Mouse (Mus musculus): ENCODE data around the gene Nipal4. TPM values are rescaled to one million over a fixed set of nuclear protein-coding genes. Genes with fewer than 3 reads are reported as not detected.

Gene Nipal4
- 0.96 and 1.6 TPM in 2 replicates for polyA plus RNA-seq (2014; fragmentation: Nextera tagmentation; extraction: Ambion mirVana)

- DNase-seq (ENCODE audit: low spot score) (peak; percentile 24), ATAC-seq (ENCODE audit: low FRiP score) (0 out of 2 replicates have a peak, but pooled peaks have one; percentile 43)
- Histone ChIP-seq H3K4me3 (ENCODE audit: low read depth, low read length) (peak within 1 kb of the TSS; percentile 44), H3K9ac (ENCODE audit: low read depth, low read length) (peak within 1 kb of the TSS; percentile 50; the same call in 1 of the 2 replicates), H3K4me1 (replicated peaks; ENCODE audit: control insufficient read depth, insufficient read depth, low read length) (peaks cover 3% of the 10 kb centered on the region; the same call in 1 of the 2 replicates), H3K36me3 (ENCODE audit: control insufficient read depth, insufficient read depth, low read length) (no peaks in the 10 kb centered on the region), H3K27ac (ENCODE audit: low read depth, low read length) (no peak within 1 kb of the TSS), H3K27me3 (ENCODE audit: control insufficient read depth, insufficient read depth, low read length) (peaks cover 5% of the 10 kb centered on the region; the same call in 1 of the 2 replicates), H3K4me2 (replicated peaks; ENCODE audit: low read depth, low read length) (peak within 1 kb of the TSS; percentile 89), H3K9me3 (ENCODE audit: control insufficient read depth, low read length) (no peaks in the 10 kb centered on the region)
- 3% methylated on average over 40 of the region's 40 CpGs for WGBS
These were observed at the start of gene Nipal4 for GRCm38 (mm10) chr11:46165866-46166585. TSS of gene Nipal4 (minus strand) at chr11:46166508.

GRCm38 (mm10) chr11:46215354-46215753 lies 49.0 kb upstream of the Nipal4 start:
- Histone ChIP-seq H3K4me3 (ENCODE audit: low read depth, low read length) (no peak overlapping the region), H3K4me1 (replicated peaks; ENCODE audit: control insufficient read depth, insufficient read depth, low read length) (peaks cover 2% of the 10 kb centered on the region), H3K4me2 (replicated peaks; ENCODE audit: low read depth, low read length) (no peak overlapping the region), H3K27me3 (ENCODE audit: control insufficient read depth, insufficient read depth, low read length) (no peaks in the 10 kb centered on the region), H3K27ac (ENCODE audit: low read depth, low read length) (no peak overlapping the region), H3K9me3 (ENCODE audit: control insufficient read depth, low read length) (no peaks in the 10 kb centered on the region), H3K36me3 (ENCODE audit: control insufficient read depth, insufficient read depth, low read length) (no peaks in the 10 kb centered on the region), H3K9ac (ENCODE audit: low read depth, low read length) (no peak overlapping the region)
- 25% methylated on average over 3 of the region's 3 CpGs for WGBS
- DNase-seq (ENCODE audit: low spot score) (peak; percentile 90), ATAC-seq (ENCODE audit: low FRiP score) (peak; percentile 56)

- Histone ChIP-seq H3K9ac (ENCODE audit: low read depth, low read length) (no peak overlapping the region), H3K4me1 (replicated peaks; ENCODE audit: control insufficient read depth, insufficient read depth, low read length) (peaks cover 2% of the 10 kb centered on the region), H3K36me3 (ENCODE audit: control insufficient read depth, insufficient read depth, low read length) (no peaks in the 10 kb centered on the region), H3K4me2 (replicated peaks; ENCODE audit: low read depth, low read length) (no peak overlapping the region), H3K9me3 (ENCODE audit: control insufficient read depth, low read length) (no peaks in the 10 kb centered on the region), H3K27me3 (ENCODE audit: control insufficient read depth, insufficient read depth, low read length) (no peaks in the 10 kb centered on the region), H3K4me3 (ENCODE audit: low read depth, low read length) (no peak overlapping the region), H3K27ac (ENCODE audit: low read depth, low read length) (0 out of 2 replicates have a peak overlapping the region, but pooled peaks have one; percentile 10)
- DNase-seq (ENCODE audit: low spot score), result no peak
- no peak for ATAC-seq (ENCODE audit: low FRiP score)
- 69% methylated on average over 14 of the region's 14 CpGs for WGBS
These were observed 48.3 kb upstream of the Nipal4 start for GRCm38 (mm10) chr11:46214368-46215230.

- Histone ChIP-seq H3K36me3 (ENCODE audit: control insufficient read depth, insufficient read depth, low read length) (no peaks in the 10 kb centered on the region), H3K9ac (ENCODE audit: low read depth, low read length) (no peak overlapping the region), H3K9me3 (ENCODE audit: control insufficient read depth, low read length) (no peaks in the 10 kb centered on the region), H3K4me3 (ENCODE audit: low read depth, low read length) (no peak overlapping the region), H3K27ac (ENCODE audit: low read depth, low read length) (0 out of 2 replicates have a peak overlapping the region, but pooled peaks have one; percentile 10), H3K4me2 (replicated peaks; ENCODE audit: low read depth, low read length) (no peak overlapping the region), H3K27me3 (ENCODE audit: control insufficient read depth, insufficient read depth, low read length) (no peaks in the 10 kb centered on the region), H3K4me1 (replicated peaks; ENCODE audit: control insufficient read depth, insufficient read depth, low read length) (peaks cover 2% of the 10 kb centered on the region)
- WGBS, result 86% methylated on average over 5 of the region's 5 CpGs
- ATAC-seq (ENCODE audit: low FRiP score), result no peak
- no peak for DNase-seq (ENCODE audit: low spot score)
These were observed 47.5 kb upstream of the Nipal4 start for GRCm38 (mm10) chr11:46213844-46214243.

GRCm38 (mm10) chr11:46211858-46212257 lies 45.5 kb upstream of the Nipal4 start:
- Histone ChIP-seq H3K4me1 (replicated peaks; ENCODE audit: control insufficient read depth, insufficient read depth, low read length) (no peaks in the 10 kb centered on the region), H3K36me3 (ENCODE audit: control insufficient read depth, insufficient read depth, low read length) (no peaks in the 10 kb centered on the region), H3K9me3 (ENCODE audit: control insufficient read depth, low read length) (no peaks in the 10 kb centered on the region), H3K27me3 (ENCODE audit: control insufficient read depth, insufficient read depth, low read length) (no peaks in the 10 kb centered on the region), H3K9ac (ENCODE audit: low read depth, low read length) (no peak overlapping the region), H3K4me2 (replicated peaks; ENCODE audit: low read depth, low read length) (no peak overlapping the region), H3K27ac (ENCODE audit: low read depth, low read length) (no peak overlapping the region), H3K4me3 (ENCODE audit: low read depth, low read length) (no peak overlapping the region)
- ATAC-seq (ENCODE audit: low FRiP score) (no peak), DNase-seq (ENCODE audit: low spot score) (no peak)
- WGBS, result 14% methylated on average over 3 of the region's 3 CpGs

- Histone ChIP-seq H3K4me1 (replicated peaks; ENCODE audit: control insufficient read depth, insufficient read depth, low read length) (no peaks in the 10 kb centered on the region), H3K4me2 (replicated peaks; ENCODE audit: low read depth, low read length) (no peak overlapping the region), H3K9ac (ENCODE audit: low read depth, low read length) (no peak overlapping the region), H3K27ac (ENCODE audit: low read depth, low read length) (no peak overlapping the region), H3K27me3 (ENCODE audit: control insufficient read depth, insufficient read depth, low read length) (no peaks in the 10 kb centered on the region), H3K4me3 (ENCODE audit: low read depth, low read length) (no peak overlapping the region), H3K9me3 (ENCODE audit: control insufficient read depth, low read length) (no peaks in the 10 kb centered on the region), H3K36me3 (ENCODE audit: control insufficient read depth, insufficient read depth, low read length) (no peaks in the 10 kb centered on the region)
- ATAC-seq (ENCODE audit: low FRiP score) (peak; percentile 14; the same call in 1 of the 2 replicates), DNase-seq (ENCODE audit: low spot score) (no peak)
- 40% methylated on average over 2 of the region's 2 CpGs for WGBS
These were observed 43.6 kb upstream of the Nipal4 start for GRCm38 (mm10) chr11:46209884-46210283.

GRCm38 (mm10) chr11:46205639-46206409 lies 39.5 kb upstream of the Nipal4 start:
- DNase-seq (ENCODE audit: low spot score), result no peak
- Histone ChIP-seq H3K27ac (ENCODE audit: low read depth, low read length) (no peak overlapping the region), H3K4me3 (ENCODE audit: low read depth, low read length) (no peak overlapping the region), H3K36me3 (ENCODE audit: control insufficient read depth, insufficient read depth, low read length) (no peaks in the 10 kb centered on the region), H3K4me1 (replicated peaks; ENCODE audit: control insufficient read depth, insufficient read depth, low read length) (no peaks in the 10 kb centered on the region), H3K9me3 (ENCODE audit: control insufficient read depth, low read length) (no peaks in the 10 kb centered on the region), H3K9ac (ENCODE audit: low read depth, low read length) (no peak overlapping the region), H3K27me3 (ENCODE audit: control insufficient read depth, insufficient read depth, low read length) (no peaks in the 10 kb centered on the region), H3K4me2 (replicated peaks; ENCODE audit: low read depth, low read length) (no peak overlapping the region)
- no peak for ATAC-seq (ENCODE audit: low FRiP score)
- WGBS, result 60% methylated on average over 17 of the region's 17 CpGs

- no peak overlapping the region for H3K4me3 ChIP-seq (ENCODE audit: low read depth, low read length)
- ATAC-seq (ENCODE audit: low FRiP score) (no peak), DNase-seq (ENCODE audit: low spot score) (no peak)
- H3K27ac ChIP-seq (ENCODE audit: low read depth, low read length), result no peak overlapping the region
- no peaks in the 10 kb centered on the region for H3K4me1 ChIP-seq (replicated peaks; ENCODE audit: control insufficient read depth, insufficient read depth, low read length)
- no peaks in the 10 kb centered on the region for H3K27me3 ChIP-seq (ENCODE audit: control insufficient read depth, insufficient read depth, low read length)
- H3K36me3 ChIP-seq (ENCODE audit: control insufficient read depth, insufficient read depth, low read length), result no peaks in the 10 kb centered on the region
- WGBS, result 86% methylated on average over 9 of the region's 9 CpGs
- no peaks in the 10 kb centered on the region for H3K9me3 ChIP-seq (ENCODE audit: control insufficient read depth, low read length)
- H3K9ac ChIP-seq (ENCODE audit: low read depth, low read length), result no peak overlapping the region
- H3K4me2 ChIP-seq (replicated peaks; ENCODE audit: low read depth, low read length), result no peak overlapping the region
These were observed 38.5 kb upstream of the Nipal4 start for GRCm38 (mm10) chr11:46204841-46205240.
